Mouse (Mus musculus) testis, adult 2 months (tissue): Measurements from ENCODE around the gene Hoxc11.

Experiments
- CTCF ChIP-seq: fragments of 200-500 bp; IDR thresholded peaks from 2 replicates; pipeline ENCODE4 v1.5.1; 2012; ENCODE audit warnings: low read depth, mild to moderate bottlenecking, inconsistent platforms, low read length, moderate library complexity; ENCODE audit not compliant: control insufficient read depth, insufficient read depth, insufficient replicate concordance
- POLR2A ChIP-seq: fragments of 200-500 bp; IDR thresholded peaks from 2 replicates; pipeline ENCODE4 v1.6.1; 2012; ENCODE audit warnings: low read depth, mild to moderate bottlenecking, inconsistent platforms, low read length, moderate library complexity; ENCODE audit not compliant: control insufficient read depth

GRCm38 (mm10) chr15:102998608-102999182 is 44.5 kb downstream of the Hoxc11 start:
- TF ChIP-seq POLR2A (no peak), CTCF (no peak)
